Mouse (Mus musculus): ENCODE results near the gene Slc13a5.

Gene Slc13a5

DNA sequence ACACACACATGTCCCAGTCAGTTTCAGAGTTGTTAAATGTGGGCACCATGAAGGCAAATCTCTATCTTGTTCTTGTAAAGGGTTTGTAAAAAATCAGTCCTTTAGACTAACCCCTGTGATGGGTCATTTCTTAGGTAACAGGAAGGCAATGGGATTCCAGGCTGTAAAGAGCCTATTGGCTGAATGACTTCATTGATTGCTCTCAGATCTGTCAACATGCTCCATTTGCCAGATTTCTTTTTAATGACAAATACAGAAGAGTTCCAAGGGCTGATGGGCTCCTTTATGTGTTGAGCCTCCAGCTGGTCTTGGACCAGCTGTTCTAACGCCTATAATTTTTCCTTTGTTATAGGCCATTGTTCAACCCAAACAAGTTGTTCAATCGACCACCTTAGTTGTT lies 26.1 kb upstream of the Slc13a5 start:
- Histone ChIP-seq H3K9me3 (ENCODE audit: low read length) (peaks cover 29% of the 10 kb centered on the region), H3K36me3 (ENCODE audit: insufficient read depth, low read length) (no peaks in the 10 kb centered on the region), H3K4me3 (replicated peaks; ENCODE audit: low read length) (no peak overlapping the region), H3K4me1 (replicated peaks; ENCODE audit: low read depth, low read length) (peaks cover 18% of the 10 kb centered on the region), H3K27me3 (ENCODE audit: insufficient read depth, low read length) (no peaks in the 10 kb centered on the region)
- no peak for TF ChIP-seq NANOG (IDR thresholded peaks at IDR 0.05; ENCODE audit: borderline replicate concordance, low read length)
- TF ChIP-seq POU5F1 (IDR thresholded peaks at IDR 0.05; ENCODE audit: borderline replicate concordance, low read length) = no peak
- no peak for TF ChIP-seq CTCF (conservative IDR thresholded peaks at IDR 0.05; ENCODE audit: low read length)

DNA sequence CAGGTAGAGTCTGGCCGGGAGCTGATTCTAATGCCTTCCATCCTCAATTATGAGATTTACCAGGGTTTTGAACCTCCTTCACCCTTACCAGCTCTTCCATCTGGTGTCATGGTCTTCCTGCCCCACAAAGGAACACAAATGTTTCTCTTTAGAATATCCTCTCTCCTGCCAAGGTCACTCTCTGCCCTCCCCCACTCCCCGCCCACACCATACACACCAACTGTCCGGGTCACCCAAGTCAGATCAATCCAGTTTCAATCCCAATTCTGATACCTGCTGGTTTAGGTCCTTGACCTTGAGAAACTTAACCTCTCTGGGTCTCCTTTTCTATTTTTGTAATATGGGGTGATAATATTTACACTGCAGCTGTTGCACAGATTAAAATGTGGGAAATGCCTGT lies 20.5 kb upstream of the Slc13a5 start:
- no peak overlapping the region; the same call in 1 of the 2 replicates for H3K4me3 ChIP-seq (replicated peaks; ENCODE audit: low read length)
- peaks cover 28% of the 10 kb centered on the region for H3K9me3 ChIP-seq (ENCODE audit: low read length)
- TF ChIP-seq CTCF (conservative IDR thresholded peaks at IDR 0.05; ENCODE audit: low read length) (no peak), NANOG (IDR thresholded peaks at IDR 0.05; ENCODE audit: borderline replicate concordance, low read length) (no peak), POU5F1 (IDR thresholded peaks at IDR 0.05; ENCODE audit: borderline replicate concordance, low read length) (no peak)
- H3K36me3 ChIP-seq (ENCODE audit: insufficient read depth, low read length) = no peaks in the 10 kb centered on the region
- peaks cover 62% of the 10 kb centered on the region for H3K4me1 ChIP-seq (replicated peaks; ENCODE audit: low read depth, low read length)
- H3K27me3 ChIP-seq (ENCODE audit: insufficient read depth, low read length) = no peaks in the 10 kb centered on the region

DNA sequence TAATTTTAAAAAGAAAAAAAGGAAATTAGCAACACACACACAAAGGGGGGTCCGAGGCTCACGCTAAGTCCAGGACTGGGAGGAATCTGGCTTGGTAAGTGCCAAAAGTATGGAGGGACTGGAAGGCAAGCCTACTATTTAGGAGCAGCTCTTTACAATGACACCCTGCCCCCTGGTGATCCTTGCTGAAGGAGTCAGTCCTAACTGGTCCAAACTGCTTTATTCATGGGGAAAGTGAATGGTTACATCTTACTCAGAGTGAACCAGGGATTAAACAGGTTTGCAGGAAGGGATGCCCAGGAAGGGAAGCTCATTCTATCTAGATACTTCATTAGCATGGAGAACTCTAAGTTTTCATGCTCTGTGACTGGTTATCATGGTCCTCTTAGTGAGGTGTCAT lies 20.1 kb upstream of the Slc13a5 start:
- H3K4me1 ChIP-seq (replicated peaks; ENCODE audit: low read depth, low read length) = peaks cover 62% of the 10 kb centered on the region
- TF ChIP-seq POU5F1 (IDR thresholded peaks at IDR 0.05; ENCODE audit: borderline replicate concordance, low read length) (no peak), CTCF (conservative IDR thresholded peaks at IDR 0.05; ENCODE audit: low read length) (no peak), NANOG (IDR thresholded peaks at IDR 0.05; ENCODE audit: borderline replicate concordance, low read length) (no peak)
- no peak overlapping the region for H3K4me3 ChIP-seq (replicated peaks; ENCODE audit: low read length)
- H3K9me3 ChIP-seq (ENCODE audit: low read length) = peaks cover 24% of the 10 kb centered on the region
- no peaks in the 10 kb centered on the region for H3K27me3 ChIP-seq (ENCODE audit: insufficient read depth, low read length)
- no peaks in the 10 kb centered on the region for H3K36me3 ChIP-seq (ENCODE audit: insufficient read depth, low read length)

DNA sequence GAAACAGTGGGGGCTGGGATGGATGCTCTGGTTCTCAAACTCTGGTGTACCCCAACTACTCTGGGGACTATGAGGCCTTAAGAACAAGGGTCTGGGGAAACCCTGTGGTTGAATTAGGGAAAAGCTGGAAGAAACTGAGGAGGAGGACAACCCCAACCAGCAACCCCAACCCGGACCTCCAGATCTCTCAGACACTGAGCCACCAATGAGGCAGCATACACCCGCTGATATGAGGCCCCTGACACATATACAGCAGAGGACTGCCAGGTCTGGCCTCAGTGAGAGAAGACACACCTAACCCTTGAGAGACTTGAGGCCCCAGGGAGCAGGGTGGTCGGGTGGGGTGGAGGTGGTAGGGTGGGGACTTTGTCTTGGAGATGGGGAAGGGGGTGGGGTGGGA lies 19.6 kb upstream of the Slc13a5 start:
- H3K27me3 ChIP-seq (ENCODE audit: insufficient read depth, low read length) = no peaks in the 10 kb centered on the region
- H3K9me3 ChIP-seq (ENCODE audit: low read length) = peaks cover 21% of the 10 kb centered on the region
- H3K4me3 ChIP-seq (replicated peaks; ENCODE audit: low read length) = peak overlapping the region; percentile 17; the same call in 1 of the 2 replicates
- TF ChIP-seq POU5F1 (IDR thresholded peaks at IDR 0.05; ENCODE audit: borderline replicate concordance, low read length) (no peak), CTCF (conservative IDR thresholded peaks at IDR 0.05; ENCODE audit: low read length) (no peak)
- H3K4me1 ChIP-seq (replicated peaks; ENCODE audit: low read depth, low read length) = peaks cover 62% of the 10 kb centered on the region
- H3K36me3 ChIP-seq (ENCODE audit: insufficient read depth, low read length) = no peaks in the 10 kb centered on the region

DNA sequence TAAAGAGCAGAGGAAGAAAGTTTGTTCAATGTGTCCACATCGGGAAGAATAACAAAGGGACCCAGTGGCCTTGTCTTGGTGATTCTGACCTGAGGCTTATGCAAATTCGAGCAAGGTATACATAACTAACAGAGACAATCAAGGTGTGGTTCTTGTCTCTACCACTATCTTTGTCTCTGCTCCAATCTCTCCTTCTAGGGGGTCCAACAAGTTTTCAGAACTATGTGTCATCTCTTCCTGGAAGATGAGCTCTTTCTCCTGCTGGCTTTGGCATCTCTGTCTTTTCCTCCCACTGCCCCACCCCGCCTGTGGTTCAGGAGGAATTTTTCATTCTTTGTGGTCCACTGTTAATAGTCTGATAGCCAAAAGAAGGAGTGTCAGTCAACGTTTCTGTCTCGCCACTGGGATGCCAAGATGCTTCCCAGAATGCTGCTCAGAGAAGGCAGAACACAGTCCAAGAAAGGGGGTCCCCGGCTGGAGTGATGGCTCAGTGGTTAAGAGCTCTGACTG lies 19.0 kb upstream of the Slc13a5 start:
- no peak for TF ChIP-seq CTCF (conservative IDR thresholded peaks at IDR 0.05; ENCODE audit: low read length)
- TF ChIP-seq POU5F1 (IDR thresholded peaks at IDR 0.05; ENCODE audit: borderline replicate concordance, low read length) = no peak
- TF ChIP-seq NANOG (IDR thresholded peaks at IDR 0.05; ENCODE audit: borderline replicate concordance, low read length) = no peak
- 0 out of 2 replicates have a peak overlapping the region, but pooled peaks have one; percentile 17 for H3K4me3 ChIP-seq (replicated peaks; ENCODE audit: low read length)
- no peaks in the 10 kb centered on the region for H3K36me3 ChIP-seq (ENCODE audit: insufficient read depth, low read length)
- H3K9me3 ChIP-seq (ENCODE audit: low read length) = peaks cover 18% of the 10 kb centered on the region
- no peaks in the 10 kb centered on the region for H3K27me3 ChIP-seq (ENCODE audit: insufficient read depth, low read length)
- peaks cover 62% of the 10 kb centered on the region for H3K4me1 ChIP-seq (replicated peaks; ENCODE audit: low read depth, low read length)

DNA sequence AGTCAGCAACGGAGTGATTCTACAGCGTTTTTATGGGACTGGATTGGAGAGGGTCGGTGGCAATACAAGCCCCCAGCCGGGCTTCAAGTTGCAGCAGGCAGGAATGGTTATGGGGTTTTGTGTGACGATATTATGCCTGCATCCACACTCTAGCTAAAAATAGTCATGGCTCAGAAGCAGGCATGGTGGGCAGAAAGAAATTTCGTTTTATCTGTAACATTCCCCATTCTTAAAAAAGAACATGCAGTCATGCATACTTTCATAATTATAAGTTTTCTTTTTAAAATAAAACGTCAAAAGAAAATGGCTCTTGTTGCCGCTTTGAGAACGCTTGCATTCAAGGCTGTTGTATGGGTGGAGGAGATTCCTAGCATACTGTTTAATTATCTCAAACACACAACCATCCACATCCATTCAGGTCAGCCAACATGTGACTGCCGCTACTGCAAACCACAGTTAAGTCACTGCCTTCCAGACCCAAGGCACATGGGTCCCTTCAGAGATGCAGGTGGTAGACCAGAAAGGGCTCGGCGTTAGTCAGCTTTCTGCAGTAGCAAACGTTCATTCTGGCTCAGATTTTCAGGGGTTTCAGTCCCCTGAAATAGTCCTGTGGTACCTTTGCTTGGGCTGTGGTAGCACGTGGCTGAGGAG lies 17.6 kb upstream of the Slc13a5 start:
- H3K4me1 ChIP-seq (replicated peaks; ENCODE audit: low read depth, low read length) = peaks cover 60% of the 10 kb centered on the region
- H3K36me3 ChIP-seq (ENCODE audit: insufficient read depth, low read length) = no peaks in the 10 kb centered on the region
- TF ChIP-seq NANOG (IDR thresholded peaks at IDR 0.05; ENCODE audit: borderline replicate concordance, low read length) (no peak), CTCF (conservative IDR thresholded peaks at IDR 0.05; ENCODE audit: low read length) (no peak), POU5F1 (IDR thresholded peaks at IDR 0.05; ENCODE audit: borderline replicate concordance, low read length) (no peak)
- H3K9me3 ChIP-seq (ENCODE audit: low read length) = peaks cover 10% of the 10 kb centered on the region
- no peaks in the 10 kb centered on the region for H3K27me3 ChIP-seq (ENCODE audit: insufficient read depth, low read length)
- no peak overlapping the region for H3K4me3 ChIP-seq (replicated peaks; ENCODE audit: low read length)

DNA sequence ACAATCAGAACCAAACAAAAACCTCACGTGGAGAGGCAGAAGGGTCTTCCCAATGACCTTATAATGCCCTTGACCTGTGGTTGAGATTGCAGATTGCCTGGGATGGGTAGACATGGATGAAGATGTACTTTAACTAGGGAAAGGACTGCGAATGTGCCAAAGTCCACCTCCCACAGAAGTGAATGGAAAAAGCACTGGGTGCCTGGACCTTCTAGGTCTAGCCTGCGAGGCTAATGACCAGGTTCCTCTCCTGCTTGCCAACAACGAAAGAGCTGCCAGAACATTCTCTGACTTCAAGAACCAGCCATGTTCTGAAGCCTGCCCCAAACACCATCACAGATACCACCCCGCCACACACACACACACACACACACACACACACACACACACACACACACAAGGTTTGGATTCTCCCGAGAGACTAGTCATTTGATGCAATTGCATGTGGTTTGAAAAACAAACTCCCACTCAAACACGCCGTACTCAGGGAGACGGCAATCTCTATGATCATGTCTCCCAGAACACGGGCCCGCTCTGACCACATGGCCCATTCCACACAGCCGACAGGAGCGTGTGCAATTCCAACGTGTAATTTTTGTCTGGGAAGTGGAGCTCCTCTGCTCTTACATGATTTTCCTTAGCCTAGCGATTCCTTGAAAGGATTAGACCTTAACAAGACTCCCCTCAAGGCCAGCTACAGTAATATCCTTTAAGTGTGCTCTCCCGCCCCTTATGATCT lies 16.6 kb upstream of the Slc13a5 start:
- Histone ChIP-seq H3K36me3 (ENCODE audit: insufficient read depth, low read length) (no peaks in the 10 kb centered on the region), H3K4me1 (replicated peaks; ENCODE audit: low read depth, low read length) (peaks cover 53% of the 10 kb centered on the region), H3K4me3 (replicated peaks; ENCODE audit: low read length) (no peak overlapping the region), H3K27me3 (ENCODE audit: insufficient read depth, low read length) (no peaks in the 10 kb centered on the region), H3K9me3 (ENCODE audit: low read length) (peaks cover 5% of the 10 kb centered on the region; the same call in 1 of the 2 replicates)
- TF ChIP-seq NANOG (IDR thresholded peaks at IDR 0.05; ENCODE audit: borderline replicate concordance, low read length) (no peak), CTCF (conservative IDR thresholded peaks at IDR 0.05; ENCODE audit: low read length) (no peak), POU5F1 (IDR thresholded peaks at IDR 0.05; ENCODE audit: borderline replicate concordance, low read length) (no peak)

DNA sequence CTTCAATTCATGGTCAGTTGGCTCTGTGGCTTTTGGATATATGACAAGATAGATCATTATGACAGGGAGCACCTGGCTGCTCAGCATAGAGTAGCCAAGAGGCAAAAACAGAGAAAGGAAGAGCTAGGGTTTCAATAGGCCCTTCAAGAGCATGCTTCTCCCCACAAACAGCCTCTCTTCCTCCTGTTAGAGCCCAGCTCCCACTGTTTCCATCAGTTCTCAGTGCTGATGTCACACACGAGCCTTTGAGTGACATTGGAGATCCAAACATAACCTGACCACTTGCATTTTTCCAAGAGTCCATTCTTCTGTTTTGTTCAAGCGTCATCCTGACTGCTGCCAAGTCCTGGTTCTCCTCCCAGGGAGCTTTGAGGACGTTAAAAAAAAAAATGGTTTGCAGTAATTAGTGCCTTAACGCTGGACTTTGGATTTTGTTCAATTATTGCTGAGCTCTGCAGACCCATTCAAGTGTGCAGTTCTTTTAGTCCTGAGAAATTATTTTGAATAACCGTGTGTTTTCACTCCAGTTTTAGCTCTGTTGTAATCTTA lies 14.9 kb upstream of the Slc13a5 start:
- Histone ChIP-seq H3K27me3 (ENCODE audit: insufficient read depth, low read length) (no peaks in the 10 kb centered on the region), H3K4me1 (replicated peaks; ENCODE audit: low read depth, low read length) (peaks cover 37% of the 10 kb centered on the region), H3K36me3 (ENCODE audit: insufficient read depth, low read length) (no peaks in the 10 kb centered on the region), H3K9me3 (ENCODE audit: low read length) (peaks cover 5% of the 10 kb centered on the region; the same call in 1 of the 2 replicates), H3K4me3 (replicated peaks; ENCODE audit: low read length) (no peak overlapping the region)
- no peak for TF ChIP-seq CTCF (conservative IDR thresholded peaks at IDR 0.05; ENCODE audit: low read length)
- no peak for TF ChIP-seq POU5F1 (IDR thresholded peaks at IDR 0.05; ENCODE audit: borderline replicate concordance, low read length)
- TF ChIP-seq NANOG (IDR thresholded peaks at IDR 0.05; ENCODE audit: borderline replicate concordance, low read length) = no peak

All from E14TG2a.4 (cell line).